Mouse (Mus musculus): Measurements from ENCODE around the gene Med25. TPM values are rescaled to one million over a fixed set of nuclear protein-coding genes. Genes with fewer than 3 reads are reported as not detected.

The Med25 gene
- polyA plus RNA-seq, 1 experiment from 2014 or later: 114 TPM

DNA sequence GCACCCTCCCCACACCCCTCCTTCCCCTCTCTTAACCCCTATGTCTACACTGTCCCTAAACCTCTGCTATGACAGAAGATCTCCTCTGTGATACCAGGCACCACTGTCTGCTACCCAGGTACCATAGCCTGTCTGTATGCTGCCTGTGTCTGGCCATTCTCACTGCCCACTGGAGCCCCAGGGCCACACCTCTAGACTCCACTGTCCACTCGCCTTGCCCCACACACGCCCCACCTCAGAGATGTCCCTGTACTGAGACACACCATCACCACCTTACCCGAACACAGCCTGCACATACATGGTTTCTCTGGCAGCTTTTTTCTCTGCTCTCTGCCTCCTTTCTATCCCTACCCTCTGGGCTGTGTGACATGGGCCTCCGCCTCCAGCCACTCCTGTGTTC is 24.4 kb upstream of the Med25 start:
- DNase-seq (no peak), ATAC-seq (ENCODE audit: low FRiP score, low TSS enrichment) (no peak)
- no peak overlapping the region for H3K4me2 ChIP-seq (ENCODE audit: low read length)
- H3K9me3 ChIP-seq (ENCODE audit: control insufficient read depth, low read length): no peaks in the 10 kb centered on the region
- 96% methylated on average over 4 of the region's 4 CpGs for WGBS
- H3K27ac ChIP-seq (replicated peaks; ENCODE audit: low read depth, low read length): no peak overlapping the region
- peaks cover 48% of the 10 kb centered on the region for H3K36me3 ChIP-seq (ENCODE audit: control insufficient read depth, insufficient read depth, low read length)
- no peaks in the 10 kb centered on the region for H3K4me1 ChIP-seq (ENCODE audit: control insufficient read depth, insufficient read depth, low read length)
- no peaks in the 10 kb centered on the region for H3K27me3 ChIP-seq (ENCODE audit: control insufficient read depth, insufficient read depth, low read length)
- H3K9ac ChIP-seq (replicated peaks; ENCODE audit: low read length): no peak overlapping the region
- H3K4me3 ChIP-seq (replicated peaks; ENCODE audit: low read depth, low read length): no peak overlapping the region

GRCm38 (mm10) chr7:44916191-44916590 is 23.7 kb upstream of the Med25 start:
- Histone ChIP-seq H3K36me3 (ENCODE audit: control insufficient read depth, insufficient read depth, low read length) (peaks cover 51% of the 10 kb centered on the region), H3K9me3 (ENCODE audit: control insufficient read depth, low read length) (no peaks in the 10 kb centered on the region), H3K4me3 (replicated peaks; ENCODE audit: low read depth, low read length) (no peak overlapping the region), H3K9ac (replicated peaks; ENCODE audit: low read length) (no peak overlapping the region), H3K4me2 (ENCODE audit: low read length) (no peak overlapping the region), H3K27me3 (ENCODE audit: control insufficient read depth, insufficient read depth, low read length) (no peaks in the 10 kb centered on the region), H3K27ac (replicated peaks; ENCODE audit: low read depth, low read length) (no peak overlapping the region), H3K4me1 (ENCODE audit: control insufficient read depth, insufficient read depth, low read length) (no peaks in the 10 kb centered on the region)
- WGBS: 89% methylated on average over 6 of the region's 6 CpGs
- no peak for DNase-seq
- no peak for ATAC-seq (ENCODE audit: low FRiP score, low TSS enrichment)

DNA sequence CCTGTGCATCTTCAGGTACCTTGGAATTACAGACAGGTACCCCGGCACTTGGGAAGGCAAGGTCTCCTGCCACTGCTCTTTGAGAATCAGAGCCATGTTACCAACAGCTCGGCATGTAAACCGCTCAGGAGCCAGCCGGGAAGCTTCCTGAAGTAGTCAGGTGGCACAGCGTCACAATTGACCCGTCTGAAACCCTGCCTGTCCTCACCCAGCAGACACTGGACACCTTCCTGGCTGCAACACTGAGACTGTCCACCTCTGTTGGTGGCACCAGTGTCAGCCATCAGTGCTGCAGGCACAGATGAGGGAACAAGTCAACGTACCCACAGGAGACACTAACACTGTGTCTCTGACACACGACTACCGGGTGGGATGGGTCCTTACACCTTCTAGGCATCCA is 22.8 kb upstream of the Med25 start:
- no peaks in the 10 kb centered on the region for H3K4me1 ChIP-seq (ENCODE audit: control insufficient read depth, insufficient read depth, low read length)
- H3K4me2 ChIP-seq (ENCODE audit: low read length): no peak overlapping the region
- no peak overlapping the region for H3K27ac ChIP-seq (replicated peaks; ENCODE audit: low read depth, low read length)
- H3K27me3 ChIP-seq (ENCODE audit: control insufficient read depth, insufficient read depth, low read length): no peaks in the 10 kb centered on the region
- peaks cover 59% of the 10 kb centered on the region for H3K36me3 ChIP-seq (ENCODE audit: control insufficient read depth, insufficient read depth, low read length)
- H3K9me3 ChIP-seq (ENCODE audit: control insufficient read depth, low read length): no peaks in the 10 kb centered on the region
- WGBS: 94% methylated on average over 9 of the region's 9 CpGs
- ATAC-seq (ENCODE audit: low FRiP score, low TSS enrichment) (no peak), DNase-seq (no peak)
- no peak overlapping the region for H3K9ac ChIP-seq (replicated peaks; ENCODE audit: low read length)
- no peak overlapping the region for H3K4me3 ChIP-seq (replicated peaks; ENCODE audit: low read depth, low read length)

GRCm38 (mm10) chr7:44914396-44914795 is 21.9 kb upstream of the Med25 start:
- Histone ChIP-seq H3K4me1 (ENCODE audit: control insufficient read depth, insufficient read depth, low read length) (no peaks in the 10 kb centered on the region), H3K36me3 (ENCODE audit: control insufficient read depth, insufficient read depth, low read length) (peaks cover 66% of the 10 kb centered on the region), H3K4me2 (ENCODE audit: low read length) (no peak overlapping the region), H3K27me3 (ENCODE audit: control insufficient read depth, insufficient read depth, low read length) (no peaks in the 10 kb centered on the region), H3K27ac (replicated peaks; ENCODE audit: low read depth, low read length) (no peak overlapping the region), H3K4me3 (replicated peaks; ENCODE audit: low read depth, low read length) (no peak overlapping the region), H3K9me3 (ENCODE audit: control insufficient read depth, low read length) (no peaks in the 10 kb centered on the region), H3K9ac (replicated peaks; ENCODE audit: low read length) (no peak overlapping the region)
- DNase-seq (no peak), ATAC-seq (ENCODE audit: low FRiP score, low TSS enrichment) (no peak)
- WGBS: 90% methylated on average over 2 of the region's 2 CpGs

GRCm38 (mm10) chr7:44908706-44909476 is 16.4 kb upstream of the Med25 start:
- Histone ChIP-seq H3K36me3 (ENCODE audit: control insufficient read depth, insufficient read depth, low read length) (peaks cover 100% of the 10 kb centered on the region), H3K4me1 (ENCODE audit: control insufficient read depth, insufficient read depth, low read length) (no peaks in the 10 kb centered on the region), H3K4me2 (ENCODE audit: low read length) (no peak overlapping the region), H3K27me3 (ENCODE audit: control insufficient read depth, insufficient read depth, low read length) (no peaks in the 10 kb centered on the region), H3K4me3 (replicated peaks; ENCODE audit: low read depth, low read length) (no peak overlapping the region), H3K9me3 (ENCODE audit: control insufficient read depth, low read length) (no peaks in the 10 kb centered on the region), H3K27ac (replicated peaks; ENCODE audit: low read depth, low read length) (no peak overlapping the region), H3K9ac (replicated peaks; ENCODE audit: low read length) (no peak overlapping the region)
- WGBS: 93% methylated on average over 15 of the region's 15 CpGs
- ATAC-seq (ENCODE audit: low FRiP score, low TSS enrichment) (no peak), DNase-seq (no peak)

DNA sequence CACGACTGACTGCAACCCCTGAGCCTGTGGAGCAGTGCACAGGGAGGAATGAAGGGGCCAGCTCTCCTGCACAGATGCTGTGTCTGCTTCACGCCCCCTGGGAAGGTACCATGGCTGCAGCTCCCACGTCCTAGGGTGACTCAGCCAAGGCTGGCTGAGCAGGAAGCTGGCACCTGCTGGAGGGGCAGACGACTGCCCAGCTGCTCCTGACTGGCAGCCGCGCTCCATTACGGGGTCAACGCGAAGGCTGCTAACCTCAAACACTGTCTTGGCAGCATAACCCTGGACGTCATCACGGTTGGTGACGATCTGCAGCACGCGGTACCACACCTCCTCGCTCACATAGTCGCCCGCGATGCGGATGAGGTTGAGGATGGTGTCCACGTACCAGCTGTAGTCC is 12.9 kb upstream of the Med25 start:
- no peak for ATAC-seq (ENCODE audit: low FRiP score, low TSS enrichment)

GRCm38 (mm10) chr7:44901230-44901722 is 8.8 kb upstream of the Med25 start:
- 0 out of 2 replicates have a peak overlapping the region, but pooled peaks have one; percentile 20 for H3K9ac ChIP-seq (replicated peaks; ENCODE audit: low read length)
- 0 out of 2 replicates have a peak overlapping the region, but pooled peaks have one; percentile 37 for H3K27ac ChIP-seq (replicated peaks; ENCODE audit: low read depth, low read length)
- 19% methylated on average over 21 of the region's 21 CpGs for WGBS
- H3K4me2 ChIP-seq (ENCODE audit: low read length): peak overlapping the region; percentile 32
- peak; percentile 74 for DNase-seq
- H3K4me1 ChIP-seq (ENCODE audit: control insufficient read depth, insufficient read depth, low read length): 0 out of 2 replicates have a peak, but pooled peaks cover 16% of the 10 kb centered on the region
- peak; percentile 9; the same call in 1 of the 2 replicates for ATAC-seq (ENCODE audit: low FRiP score, low TSS enrichment)
- H3K36me3 ChIP-seq (ENCODE audit: control insufficient read depth, insufficient read depth, low read length): peaks cover 73% of the 10 kb centered on the region
- H3K4me3 ChIP-seq (replicated peaks; ENCODE audit: low read depth, low read length): no peak overlapping the region
- H3K9me3 ChIP-seq (ENCODE audit: control insufficient read depth, low read length): no peaks in the 10 kb centered on the region
- H3K27me3 ChIP-seq (ENCODE audit: control insufficient read depth, insufficient read depth, low read length): no peaks in the 10 kb centered on the region

More for the DNA sequence above, 12.9 kb upstream of the Med25 start:
- Histone ChIP-seq H3K4me2 (ENCODE audit: low read length) (no peak overlapping the region), H3K9me3 (ENCODE audit: control insufficient read depth, low read length) (no peaks in the 10 kb centered on the region), H3K4me1 (ENCODE audit: control insufficient read depth, insufficient read depth, low read length) (0 out of 2 replicates have a peak, but pooled peaks cover 5% of the 10 kb centered on the region), H3K27me3 (ENCODE audit: control insufficient read depth, insufficient read depth, low read length) (no peaks in the 10 kb centered on the region), H3K4me3 (replicated peaks; ENCODE audit: low read depth, low read length) (no peak overlapping the region), H3K36me3 (ENCODE audit: control insufficient read depth, insufficient read depth, low read length) (peaks cover 98% of the 10 kb centered on the region), H3K27ac (replicated peaks; ENCODE audit: low read depth, low read length) (no peak overlapping the region), H3K9ac (replicated peaks; ENCODE audit: low read length) (no peak overlapping the region)
- WGBS: 92% methylated on average over 20 of the region's 20 CpGs
- no peak for DNase-seq

GRCm38 (mm10) chr7:44900632-44901031 is 8.1 kb upstream of the Med25 start:
- 87% methylated on average over 11 of the region's 11 CpGs for WGBS
- no peak overlapping the region for H3K4me2 ChIP-seq (ENCODE audit: low read length)
- H3K36me3 ChIP-seq (ENCODE audit: control insufficient read depth, insufficient read depth, low read length): peaks cover 67% of the 10 kb centered on the region
- H3K4me3 ChIP-seq (replicated peaks; ENCODE audit: low read depth, low read length): no peak overlapping the region
- ATAC-seq (ENCODE audit: low FRiP score, low TSS enrichment) (no peak), DNase-seq (no peak)
- H3K9ac ChIP-seq (replicated peaks; ENCODE audit: low read length): no peak overlapping the region
- H3K27ac ChIP-seq (replicated peaks; ENCODE audit: low read depth, low read length): no peak overlapping the region
- H3K9me3 ChIP-seq (ENCODE audit: control insufficient read depth, low read length): no peaks in the 10 kb centered on the region
- no peaks in the 10 kb centered on the region for H3K27me3 ChIP-seq (ENCODE audit: control insufficient read depth, insufficient read depth, low read length)
- H3K4me1 ChIP-seq (ENCODE audit: control insufficient read depth, insufficient read depth, low read length): 0 out of 2 replicates have a peak, but pooled peaks cover 17% of the 10 kb centered on the region

DNA sequence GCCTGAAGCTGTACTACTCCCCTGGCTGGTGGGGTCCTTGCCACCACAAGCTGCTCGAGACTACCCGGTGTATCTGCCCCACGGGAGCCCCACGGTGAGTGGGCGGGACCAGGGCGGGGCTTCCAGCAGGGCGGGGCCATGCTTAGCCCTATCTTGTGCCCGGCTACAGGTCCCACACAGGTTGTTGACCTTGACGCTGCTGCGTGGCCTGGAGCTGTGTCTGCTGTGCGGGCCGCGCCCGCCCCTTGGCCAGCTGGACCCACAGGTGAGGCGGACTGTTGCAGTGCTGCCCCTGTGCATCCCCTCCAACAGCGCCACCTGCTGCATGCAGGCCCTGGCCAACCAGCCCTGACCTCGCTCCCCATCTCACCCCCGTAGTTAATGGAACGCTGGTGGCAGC is 6.1 kb upstream of the Med25 start:
- H3K4me2 ChIP-seq (ENCODE audit: low read length): no peak overlapping the region
- no peak for ATAC-seq (ENCODE audit: low FRiP score, low TSS enrichment)

More for the DNA sequence above, 6.1 kb upstream of the Med25 start:
- no peak overlapping the region for H3K4me3 ChIP-seq (replicated peaks; ENCODE audit: low read depth, low read length)
- peaks cover 46% of the 10 kb centered on the region for H3K36me3 ChIP-seq (ENCODE audit: control insufficient read depth, insufficient read depth, low read length)
- peaks cover 33% of the 10 kb centered on the region for H3K4me1 ChIP-seq (ENCODE audit: control insufficient read depth, insufficient read depth, low read length)
- no peak overlapping the region for H3K27ac ChIP-seq (replicated peaks; ENCODE audit: low read depth, low read length)
- H3K27me3 ChIP-seq (ENCODE audit: control insufficient read depth, insufficient read depth, low read length): no peaks in the 10 kb centered on the region
- WGBS: 38% methylated on average over 19 of the region's 19 CpGs
- H3K9ac ChIP-seq (replicated peaks; ENCODE audit: low read length): no peak overlapping the region
- DNase-seq: no peak
- H3K9me3 ChIP-seq (ENCODE audit: control insufficient read depth, low read length): no peaks in the 10 kb centered on the region

All from midbrain, embryonic 14.5 days (tissue).